Mouse (Mus musculus): ENCODE data around the gene Olfr199. TPM values are rescaled to one million over a fixed set of nuclear protein-coding genes. Genes with fewer than 3 reads are reported as not detected.

Gene Olfr199
- polyA plus RNA-seq (2012; rRNA removed) = not detected in 2 replicates

DNA sequence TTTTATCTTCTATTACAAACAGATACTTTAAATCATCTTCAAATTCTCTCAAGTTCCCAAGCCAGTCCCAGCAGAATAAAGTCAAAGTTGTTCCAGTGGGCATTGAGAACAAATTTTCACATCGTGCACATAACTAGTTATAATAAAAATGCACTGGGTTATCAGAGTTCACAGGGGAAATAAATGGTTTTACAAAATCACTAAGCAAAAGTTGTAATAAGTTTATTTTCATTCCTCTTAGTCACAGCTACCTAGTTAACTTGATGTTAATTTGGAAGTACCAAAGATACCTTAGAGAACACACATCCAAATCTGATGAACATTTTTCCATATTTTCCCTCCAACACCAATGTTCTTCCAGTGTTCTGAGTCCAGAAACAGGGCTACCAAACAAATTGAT, at the start of gene Olfr199:
Gene Olfr199 (minus strand): TSS at position 101 of the 400 bp plus-strand sequence.

DNA sequence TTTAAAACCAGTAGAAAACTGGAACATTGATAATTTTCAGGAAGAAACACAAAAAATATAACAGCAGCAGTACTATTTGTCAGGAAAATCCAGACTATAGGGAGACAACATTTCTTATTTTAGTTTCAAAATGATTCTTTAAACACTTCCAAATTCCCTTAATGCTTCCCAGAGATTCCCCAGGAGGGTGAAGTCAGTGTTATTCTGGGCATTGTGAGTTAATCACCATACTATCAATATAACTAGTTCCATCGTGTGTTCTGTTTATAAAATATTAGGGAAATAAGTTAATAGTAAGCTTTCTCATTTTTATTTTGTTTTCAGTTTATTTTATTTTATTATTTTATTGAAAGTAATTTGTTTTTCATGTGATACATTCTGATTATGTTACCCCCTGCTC, 16.1 kb downstream of the Olfr199 start, which contains the start of gene Olfr198:
Gene Olfr198 (minus strand): TSS at position 101 of the 400 bp plus-strand sequence.

GRCm38 (mm10) chr16:59170354-59170753, 49.2 kb downstream of the Olfr199 start, which contains the start of gene Olfr196:
Gene Olfr196, minus strand, starts transcription at chr16:59170454.

Other genes starting within 250 kb of the Olfr199 start
- gene Olfr183, start 224.4 kb downstream of the Olfr199 start, polyA plus RNA-seq (2012; rRNA removed) = not detected in 2 replicates
- gene Olfr186, start 189.5 kb downstream of the Olfr199 start, polyA plus RNA-seq (2012; rRNA removed) = not detected in 2 replicates
- not detected in 2 replicates for gene Olfr187, start 180.0 kb downstream of the Olfr199 start, polyA plus RNA-seq (2012; rRNA removed)
- not detected in 2 replicates for gene Olfr190, start 141.8 kb downstream of the Olfr199 start, polyA plus RNA-seq (2012; rRNA removed)
- not detected in 2 replicates for gene Olfr191, start 129.9 kb downstream of the Olfr199 start, polyA plus RNA-seq (2012; rRNA removed)
- not detected in 2 replicates for gene Olfr193, start 107.9 kb downstream of the Olfr199 start, polyA plus RNA-seq (2012; rRNA removed)
- gene Olfr194, start 98.7 kb downstream of the Olfr199 start, polyA plus RNA-seq (2012; rRNA removed) = not detected in 2 replicates
- not detected in 2 replicates for gene Olfr195, start 72.7 kb downstream of the Olfr199 start, polyA plus RNA-seq (2012; rRNA removed)
- gene Olfr196, start 49.3 kb downstream of the Olfr199 start, polyA plus RNA-seq (2012; rRNA removed) = not detected in 2 replicates
- gene Olfr198, start 16.2 kb downstream of the Olfr199 start, polyA plus RNA-seq (2012; rRNA removed) = not detected in 2 replicates
- gene Olfr201, start 52.9 kb upstream of the Olfr199 start, polyA plus RNA-seq (2012; rRNA removed) = 0.07 and 0.08 TPM in 2 replicates
- not detected in 2 replicates for gene Olfr202, start 67.0 kb upstream of the Olfr199 start, polyA plus RNA-seq (2012; rRNA removed)
- gene Olfr203, start 79.1 kb upstream of the Olfr199 start, polyA plus RNA-seq (2012; rRNA removed) = not detected in 2 replicates
- not detected in 2 replicates for gene Olfr204, start 98.5 kb upstream of the Olfr199 start, polyA plus RNA-seq (2012; rRNA removed)
- gene Olfr205, start 111.4 kb upstream of the Olfr199 start, polyA plus RNA-seq (2012; rRNA removed) = not detected in 2 replicates
- not detected in 2 replicates for gene Olfr206, start 129.5 kb upstream of the Olfr199 start, polyA plus RNA-seq (2012; rRNA removed)
- gene Olfr209, start 144.2 kb upstream of the Olfr199 start, polyA plus RNA-seq (2012; rRNA removed) = not detected in 2 replicates
- not detected in 2 replicates for gene Gabrr3, start 187.6 kb upstream of the Olfr199 start, polyA plus RNA-seq (2012; rRNA removed)